Mouse (Mus musculus) adipocyte (in vitro differentiated cells): ENCODE measurements around the gene Trpm8.

ENCODE experiments used
- DNase-seq: peaks from one replicate; pipeline ENCODE4 v3.0.0-alpha.2; 2016; ENCODE audit warnings: low spot score

Gene Trpm8

DNA sequence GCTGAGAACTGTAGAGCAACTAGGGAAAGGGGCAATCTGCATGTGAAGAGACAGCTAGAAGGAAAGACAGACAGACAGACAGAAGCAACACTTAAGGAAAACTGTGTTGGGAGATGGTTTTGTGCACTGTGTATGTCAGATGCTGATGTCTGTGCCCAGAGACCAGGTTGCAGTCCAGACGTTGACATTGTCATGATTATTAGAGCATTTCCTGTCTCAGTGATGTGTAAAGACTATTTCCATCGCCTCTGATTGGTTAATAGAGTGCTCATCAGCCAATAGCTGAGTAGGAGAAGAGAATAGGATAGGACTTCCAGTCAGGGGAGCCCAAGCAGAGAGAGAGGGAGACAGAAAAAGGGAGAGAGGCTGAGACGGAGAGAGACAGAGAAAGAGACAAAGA lies 155.1 kb downstream of the Trpm8 start:
- no peak for DNase-seq

DNA sequence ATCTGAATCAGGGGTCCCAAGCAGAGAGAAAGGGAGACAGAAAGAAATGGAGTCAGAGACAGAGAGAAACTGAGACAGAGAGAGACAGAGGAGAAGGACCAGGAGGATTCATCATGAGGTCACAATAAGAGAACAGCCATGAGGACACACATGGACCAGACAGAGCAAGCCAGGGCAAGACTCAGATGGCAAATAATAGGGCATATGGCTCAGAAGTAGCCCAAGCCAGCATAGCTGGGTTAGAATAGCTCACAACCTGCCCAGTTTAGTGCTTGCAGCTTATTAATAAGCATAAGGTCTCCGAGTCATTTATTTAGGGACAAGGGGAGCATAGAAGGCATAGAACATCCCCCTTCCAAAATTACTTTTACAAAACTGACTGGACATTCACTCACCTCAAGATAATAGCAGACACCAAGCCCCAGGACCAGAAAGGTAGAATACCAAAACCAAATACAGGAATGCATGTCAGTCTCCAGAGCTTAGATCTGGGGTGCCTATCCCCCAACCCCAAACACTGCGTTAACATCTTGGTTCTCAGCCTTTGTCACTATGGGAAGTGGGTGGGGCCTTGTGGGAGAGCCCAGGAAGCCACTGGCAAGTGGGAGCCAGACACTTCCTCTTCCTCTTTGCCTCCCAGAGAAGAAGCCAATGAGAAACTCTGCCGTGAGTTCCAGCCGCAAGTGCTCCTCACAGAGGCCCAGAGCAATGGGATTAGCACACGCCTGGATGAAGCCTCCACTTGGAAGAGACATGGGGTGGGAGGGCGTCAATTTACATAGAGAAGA lies 155.8 kb downstream of the Trpm8 start:
- DNase-seq, result no peak

DNA sequence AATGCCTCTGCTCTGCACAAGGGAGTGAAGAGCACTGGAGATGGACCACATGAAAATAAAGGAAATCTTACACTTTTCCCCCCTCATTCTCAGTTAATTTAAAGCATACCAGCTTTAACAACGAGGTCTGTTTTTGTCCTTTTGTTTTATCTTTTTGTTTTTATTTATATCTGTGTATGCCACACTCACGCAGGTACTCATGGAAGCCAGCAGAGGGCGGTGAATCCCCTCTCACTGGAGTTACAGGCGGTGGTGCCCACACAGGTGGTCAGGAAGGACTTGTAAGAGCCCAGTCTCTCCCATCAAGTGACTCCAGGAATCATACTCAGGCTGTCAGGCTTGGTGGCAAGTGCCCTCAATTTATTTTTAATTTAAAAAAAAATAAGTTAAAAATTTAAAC lies 156.6 kb downstream of the Trpm8 start:
- DNase-seq, result no peak

DNA sequence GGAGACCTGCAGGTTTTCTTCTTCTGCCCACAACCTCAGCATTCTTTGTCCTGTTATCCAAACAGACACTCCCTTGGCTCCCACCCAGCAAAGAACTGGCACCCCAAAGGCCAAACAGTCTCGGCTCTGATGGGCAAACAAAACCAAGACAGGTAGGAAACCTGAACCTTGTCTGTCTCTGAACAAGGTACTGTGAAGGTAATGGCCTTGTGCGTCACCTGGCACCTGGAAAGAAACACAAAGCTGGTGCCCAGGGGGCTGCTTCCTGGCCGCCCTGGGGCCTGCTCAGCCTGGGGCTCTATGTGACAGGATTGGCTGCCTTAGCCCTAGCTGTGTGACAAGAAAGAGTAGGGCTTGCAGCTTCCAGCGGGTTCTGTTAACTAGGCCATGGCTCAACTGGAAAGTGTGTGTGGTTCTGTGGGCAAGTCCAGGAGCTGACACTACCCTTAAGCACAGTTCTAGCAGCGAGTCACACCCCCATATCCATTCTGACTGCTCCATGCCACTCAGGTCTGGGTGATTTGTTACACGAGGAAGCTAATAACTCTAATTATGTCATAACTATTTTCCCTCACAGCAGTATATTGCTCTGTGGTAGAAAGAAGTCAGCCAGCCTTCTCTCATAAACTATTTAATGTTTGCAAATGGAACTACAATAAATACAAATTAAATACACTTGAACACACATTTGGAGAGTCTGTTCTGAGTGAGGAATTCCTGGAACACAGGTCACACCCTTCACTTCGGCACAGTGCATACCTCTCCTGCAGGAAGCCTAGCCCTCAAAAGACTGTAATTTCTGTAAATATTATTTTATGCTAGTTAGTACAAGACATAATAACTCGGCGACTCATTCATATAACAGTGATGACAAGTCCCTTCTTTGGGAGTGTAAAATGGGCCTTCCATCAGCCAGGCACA lies 160.0 kb downstream of the Trpm8 start:
- no peak for DNase-seq
